33 mouse cellular contexts compared by ENCODE assay signal in genomic region chr7:139666871-139667270, GRCm38 (mm10). TPM values are rescaled to one million over a fixed set of nuclear protein-coding genes. Genes with fewer than 3 reads are reported as not detected.
DNase-seq lines count a peak whose midpoint lies in the region; ATAC-seq and TF ChIP-seq lines count a peak whose summit lies in the region.
"Had no signal": no experiment of that assay in that cellular context is flagged by ENCODE, and none has a peak within 500 bp of the region (broad histone marks: within the 10 kb centered on the region; RNA-seq: fewer than 3 reads in every experiment).

No protein-coding gene starts in this region.

- peak; percentile 63 for ATAC-seq in forebrain, embryonic 15.5 days (replicated peaks)
- ATAC-seq in forebrain, embryonic 11.5 days (replicated peaks; ENCODE audit: low FRiP score): no peak
- peak; percentile 74; the same call in 1 of the 2 replicates for ATAC-seq in forebrain, postnatal 0 days
- ATAC-seq in hindbrain, embryonic 12.5 days (ENCODE audit: low FRiP score): no peak
- ATAC-seq: hindbrain, postnatal 0 days; intestine, embryonic 16.5 days; midbrain, embryonic 13.5 days; Patski had no signal

- intact Hi-C loops in left cerebral cortex, postnatal 14 days (cut with DNase I): no loop called here
- intact Hi-C loops in left cerebral cortex, postnatal 4 days (cut with DNase I): no loop called here

- 52% methylated on average over 8 of the region's 8 CpGs for WGBS in forebrain, embryonic 15.5 days
- 80% methylated on average over 8 of the region's 8 CpGs for WGBS in forebrain, embryonic 11.5 days
- 42% methylated on average over 8 of the region's 8 CpGs for WGBS in forebrain, postnatal 0 days
- WGBS in hindbrain, embryonic 12.5 days: 79% methylated on average over 8 of the region's 8 CpGs

- peaks cover 11% of the 10 kb centered on the region for H3K4me1 ChIP-seq in forebrain, embryonic 15.5 days
- no peaks in the 10 kb centered on the region for H3K4me1 ChIP-seq in forebrain, embryonic 11.5 days (replicated peaks; ENCODE audit: control insufficient read depth, insufficient read depth, low read length)
- H3K4me1 ChIP-seq in forebrain, postnatal 0 days (ENCODE audit: insufficient read depth): peaks cover 5% of the 10 kb centered on the region; the same call in 1 of the 2 replicates
- no peaks in the 10 kb centered on the region for H3K4me1 ChIP-seq in hindbrain, embryonic 12.5 days
- H3K4me1 ChIP-seq: embryonic facial prominence, embryonic 12.5 days; heart, embryonic 10.5 days; heart, embryonic 15.5 days; midbrain, embryonic 13.5 days; neural tube, embryonic 13.5 days had no signal

- no peaks in the 10 kb centered on the region for H3K9me3 ChIP-seq in forebrain, embryonic 15.5 days
- no peaks in the 10 kb centered on the region for H3K9me3 ChIP-seq in forebrain, embryonic 11.5 days (ENCODE audit: control insufficient read depth, low read length)
- H3K9me3 ChIP-seq in forebrain, postnatal 0 days (ENCODE audit: low read length): no peaks in the 10 kb centered on the region
- no peaks in the 10 kb centered on the region for H3K9me3 ChIP-seq in hindbrain, embryonic 12.5 days (replicated peaks)
- H3K9me3 ChIP-seq: embryonic facial prominence, embryonic 12.5 days; heart, embryonic 10.5 days; heart, embryonic 15.5 days; midbrain, embryonic 13.5 days; neural tube, embryonic 13.5 days had no signal

- H3K27me3 ChIP-seq in forebrain, embryonic 15.5 days: no peaks in the 10 kb centered on the region
- no peaks in the 10 kb centered on the region for H3K27me3 ChIP-seq in forebrain, embryonic 11.5 days (ENCODE audit: control insufficient read depth, insufficient read depth, low read length)
- H3K27me3 ChIP-seq in forebrain, postnatal 0 days (ENCODE audit: insufficient read depth, low read length): no peaks in the 10 kb centered on the region; the same call in 1 of the 2 replicates
- H3K27me3 ChIP-seq in hindbrain, embryonic 12.5 days: peaks cover 3% of the 10 kb centered on the region; the same call in 1 of the 2 replicates
- H3K27me3 ChIP-seq: embryonic facial prominence, embryonic 12.5 days; neural tube, embryonic 13.5 days; Patski had no signal

- no peak overlapping the region for H3K4me2 ChIP-seq in forebrain, embryonic 15.5 days (replicated peaks)
- no peak overlapping the region for H3K4me2 ChIP-seq in forebrain, embryonic 11.5 days (ENCODE audit: low read depth, low read length, severe bottlenecking)
- H3K4me2 ChIP-seq in forebrain, postnatal 0 days (ENCODE audit: low read depth): no peak overlapping the region
- H3K4me2 ChIP-seq in hindbrain, embryonic 12.5 days (replicated peaks): no peak overlapping the region
- H3K4me2 ChIP-seq: embryonic facial prominence, embryonic 12.5 days; heart, embryonic 15.5 days; midbrain, embryonic 13.5 days; neural tube, embryonic 13.5 days had no signal

- no peak for DNase-seq in forebrain, embryonic 11.5 days (ENCODE audit: low spot score)
- peak; percentile 43 to 55 for DNase-seq in left cerebral cortex, postnatal 14 days (ENCODE audit: low spot score in 2 of 2)
- no peak for DNase-seq in left cerebral cortex, postnatal 4 days
- peak; percentile 81 for DNase-seq in forebrain, postnatal 0 days
- no peak for DNase-seq in gastrocnemius, adult 8-10 months (ENCODE audit: low spot score in 2 of 2)
- DNase-seq: adrenal gland, postnatal 14 days; cerebellum, adult 8-10 months; cerebellum, postnatal 36 days; gastrocnemius, postnatal 25 days; heart, adult 11 months; kidney, adult 8-10 months; kidney, postnatal 4 days; liver; lung, adult 2 months; lung, postnatal 10 days; right cerebral cortex, postnatal 4 days; thymus, adult 18-20 months; thymus, postnatal 36 days had no signal

- TF ChIP-seq CTCF in forebrain, postnatal 0 days (IDR thresholded peaks at IDR 0.05; ENCODE audit: low read depth): no peak

- no peaks in the 10 kb centered on the region for H3K36me3 ChIP-seq in forebrain, embryonic 15.5 days
- H3K36me3 ChIP-seq in forebrain, embryonic 11.5 days (ENCODE audit: control insufficient read depth, insufficient read depth, low read length): no peaks in the 10 kb centered on the region
- no peaks in the 10 kb centered on the region for H3K36me3 ChIP-seq in forebrain, postnatal 0 days (ENCODE audit: insufficient read depth)
- H3K36me3 ChIP-seq in hindbrain, embryonic 12.5 days: no peaks in the 10 kb centered on the region
- H3K36me3 ChIP-seq: embryonic facial prominence, embryonic 12.5 days; heart, embryonic 10.5 days; heart, embryonic 15.5 days; midbrain, embryonic 13.5 days; neural tube, embryonic 13.5 days had no signal

- H3K4me3 ChIP-seq in forebrain, embryonic 15.5 days: no peak overlapping the region
- H3K4me3 ChIP-seq in forebrain, embryonic 11.5 days (ENCODE audit: low read depth, low read length): no peak overlapping the region
- H3K4me3 ChIP-seq in forebrain, postnatal 0 days (ENCODE audit: low read depth, low read length): no peak overlapping the region
- H3K4me3 ChIP-seq in hindbrain, embryonic 12.5 days: no peak overlapping the region
- H3K4me3 ChIP-seq: embryonic facial prominence, embryonic 12.5 days; heart, embryonic 10.5 days; heart, embryonic 15.5 days; midbrain, embryonic 13.5 days; neural tube, embryonic 13.5 days had no signal

- H3K9ac ChIP-seq in forebrain, embryonic 15.5 days (replicated peaks): no peak overlapping the region
- no peak overlapping the region for H3K9ac ChIP-seq in forebrain, embryonic 11.5 days (ENCODE audit: low read length)
- H3K9ac ChIP-seq in forebrain, postnatal 0 days: no peak overlapping the region
- H3K9ac ChIP-seq in hindbrain, embryonic 12.5 days: no peak overlapping the region
- H3K9ac ChIP-seq: embryonic facial prominence, embryonic 12.5 days; heart, embryonic 15.5 days; liver, embryonic 14.5 days; midbrain, embryonic 13.5 days; neural tube, embryonic 13.5 days had no signal

- H3K27ac ChIP-seq in forebrain, embryonic 15.5 days (replicated peaks): peak overlapping the region; percentile 60
- H3K27ac ChIP-seq in forebrain, embryonic 11.5 days (ENCODE audit: low read depth, low read length): no peak overlapping the region
- peak overlapping the region; percentile 29; the same call in 1 of the 2 replicates for H3K27ac ChIP-seq in forebrain, postnatal 0 days (ENCODE audit: low read depth, low read length)
- no peak overlapping the region for H3K27ac ChIP-seq in hindbrain, embryonic 12.5 days
- H3K27ac ChIP-seq: embryonic facial prominence, embryonic 12.5 days; heart, embryonic 10.5 days; heart, embryonic 15.5 days; hindbrain, postnatal 0 days; kidney, postnatal 0 days; liver, embryonic 14.5 days; macrophage; midbrain, embryonic 13.5 days; neural tube, embryonic 13.5 days; stomach, postnatal 0 days had no signal

RNA-seq across cellular contexts. Expression of gene Cfap46, which starts 16.7 kb away (rescaled TPM):
- 0.91 and 2.9 TPM in 2 replicates for polyA plus RNA-seq in forebrain, embryonic 15.5 days (2015; fragmentation: Nextera tagmentation; extraction: Ambion mirVana)
- polyA plus RNA-seq in forebrain, embryonic 11.5 days (2014; fragmentation: Nextera tagmentation; extraction: Ambion mirVana): 0.59 and 0.81 TPM in 2 replicates
- 1 to 10 TPM; 1.6 to 2.2 TPM for total RNA-seq in left cerebral cortex, postnatal 14 days (2021)
- total RNA-seq in left cerebral cortex, postnatal 4 days (2021): 1 to 10 TPM; 1.7 to 3.0 TPM
- 2.5 and 4.5 TPM in 2 replicates for total RNA-seq in forebrain, postnatal 0 days (2014; rRNA removed)
- polyA plus RNA-seq in forebrain, postnatal 0 days (2015; fragmentation: Nextera tagmentation; extraction: Ambion mirVana): 1.7 and 3.1 TPM in 2 replicates
- polyA plus RNA-seq in hindbrain, embryonic 12.5 days (2016; fragmentation: Nextera tagmentation; extraction: Ambion mirVana): 1.0 and 2.1 TPM in 2 replicates
- under 1 TPM in 1 of 4 experiments, not detected in 3; 0.10 TPM for total RNA-seq in gastrocnemius, adult 8-10 months (2022)
- total RNA-seq: megakaryocyte-erythroid progenitor cell, adult 5-6 weeks had no signal
- polyA plus RNA-seq: kidney, postnatal 0 days; liver, embryonic 14.5 days; macrophage had no signal

Comparison
In these comparisons a context has a peak if more than half of its experiments do, and no peak if none do; other contexts are left out.
1. ATAC-seq: peak in forebrain, embryonic 15.5 days (single experiment) and forebrain, postnatal 0 days (single experiment); none in forebrain, embryonic 11.5 days (single experiment) and hindbrain, embryonic 12.5 days (single experiment).
2. H3K27ac ChIP-seq: peak in forebrain, embryonic 15.5 days (single experiment) and forebrain, postnatal 0 days (single experiment); none in forebrain, embryonic 11.5 days (single experiment) and hindbrain, embryonic 12.5 days (single experiment).
3. DNase-seq: peak in left cerebral cortex, postnatal 14 days (2 of 2) and forebrain, postnatal 0 days (single experiment); none in forebrain, embryonic 11.5 days (single experiment), left cerebral cortex, postnatal 4 days (single experiment) and gastrocnemius, adult 8-10 months (0 of 2).